Mouse (Mus musculus): ENCODE results near the gene Vdac1. TPM values are rescaled to one million over a fixed set of nuclear protein-coding genes. Genes with fewer than 3 reads are reported as not detected.

Gene Vdac1
- polyA plus RNA-seq, 1 experiment from 2014 or later = 250 TPM

DNA sequence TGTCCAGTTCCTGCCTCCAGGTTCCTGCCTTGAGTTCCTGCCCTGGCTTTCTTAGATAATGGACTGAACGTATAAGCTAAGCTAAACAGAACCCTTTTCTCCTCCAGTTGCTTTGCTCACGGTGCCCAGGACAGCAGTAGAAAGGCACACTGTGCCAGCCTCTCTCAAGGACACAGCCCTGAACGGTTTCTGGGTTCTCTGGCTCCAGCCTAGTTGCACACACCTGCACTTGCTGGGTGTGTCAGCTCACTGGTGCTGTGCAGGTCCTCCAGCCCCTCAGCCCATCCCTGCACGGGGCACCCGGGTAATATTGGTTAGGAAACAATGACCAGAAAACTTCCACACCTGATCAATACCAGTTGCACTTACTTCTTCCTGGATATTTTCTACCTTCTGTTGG lies 71.5 kb downstream of the Vdac1 start:
- no peak overlapping the region for H3K4me2 ChIP-seq (ENCODE audit: low read length)
- H3K27me3 ChIP-seq (replicated peaks; ENCODE audit: control insufficient read depth, insufficient read depth, low read length) = no peaks in the 10 kb centered on the region
- H3K36me3 ChIP-seq (ENCODE audit: control insufficient read depth, insufficient read depth, low read length) = no peaks in the 10 kb centered on the region
- H3K4me3 ChIP-seq (ENCODE audit: low read depth, low read length) = no peak overlapping the region
- ATAC-seq = no peak
- DNase-seq (ENCODE audit: low spot score) = no peak
- H3K4me1 ChIP-seq (ENCODE audit: control insufficient read depth, insufficient read depth, low read length) = no peaks in the 10 kb centered on the region
- 0 out of 2 replicates have a peak overlapping the region, but pooled peaks have one; percentile 14 for H3K27ac ChIP-seq (ENCODE audit: low read depth, low read length)
- 80% methylated on average over 5 of the region's 5 CpGs for WGBS
- H3K9ac ChIP-seq (ENCODE audit: low read length) = no peak overlapping the region
- H3K9me3 ChIP-seq (replicated peaks; ENCODE audit: control insufficient read depth, low read length) = no peaks in the 10 kb centered on the region; the same call in 1 of the 2 replicates

GRCm38 (mm10) chr11:52433076-52433796 lies 72.6 kb downstream of the Vdac1 start:
- no peaks in the 10 kb centered on the region for H3K4me1 ChIP-seq (ENCODE audit: control insufficient read depth, insufficient read depth, low read length)
- no peak overlapping the region for H3K4me3 ChIP-seq (ENCODE audit: low read depth, low read length)
- H3K27ac ChIP-seq (ENCODE audit: low read depth, low read length) = no peak overlapping the region
- DNase-seq (ENCODE audit: low spot score) (no peak), ATAC-seq (no peak)
- no peak overlapping the region for H3K9ac ChIP-seq (ENCODE audit: low read length)
- WGBS = 79% methylated on average over 8 of the region's 8 CpGs
- no peaks in the 10 kb centered on the region for H3K36me3 ChIP-seq (ENCODE audit: control insufficient read depth, insufficient read depth, low read length)
- no peak overlapping the region for H3K4me2 ChIP-seq (ENCODE audit: low read length)
- H3K9me3 ChIP-seq (replicated peaks; ENCODE audit: control insufficient read depth, low read length) = no peaks in the 10 kb centered on the region; the same call in 1 of the 2 replicates
- no peaks in the 10 kb centered on the region for H3K27me3 ChIP-seq (replicated peaks; ENCODE audit: control insufficient read depth, insufficient read depth, low read length)

GRCm38 (mm10) chr11:52433797-52434195 lies 73.1 kb downstream of the Vdac1 start:
- H3K4me1 ChIP-seq (ENCODE audit: control insufficient read depth, insufficient read depth, low read length) = no peaks in the 10 kb centered on the region
- H3K27me3 ChIP-seq (replicated peaks; ENCODE audit: control insufficient read depth, insufficient read depth, low read length) = no peaks in the 10 kb centered on the region
- DNase-seq (ENCODE audit: low spot score) (no peak), ATAC-seq (no peak)
- no peak overlapping the region for H3K4me2 ChIP-seq (ENCODE audit: low read length)
- H3K9me3 ChIP-seq (replicated peaks; ENCODE audit: control insufficient read depth, low read length) = no peaks in the 10 kb centered on the region; the same call in 1 of the 2 replicates
- H3K4me3 ChIP-seq (ENCODE audit: low read depth, low read length) = no peak overlapping the region
- no peak overlapping the region for H3K9ac ChIP-seq (ENCODE audit: low read length)
- H3K27ac ChIP-seq (ENCODE audit: low read depth, low read length) = no peak overlapping the region
- no peaks in the 10 kb centered on the region for H3K36me3 ChIP-seq (ENCODE audit: control insufficient read depth, insufficient read depth, low read length)
- WGBS = 40% methylated on average over 2 of the region's 2 CpGs

- Histone ChIP-seq H3K9me3 (replicated peaks; ENCODE audit: control insufficient read depth, low read length) (no peaks in the 10 kb centered on the region; the same call in 1 of the 2 replicates), H3K36me3 (ENCODE audit: control insufficient read depth, insufficient read depth, low read length) (no peaks in the 10 kb centered on the region), H3K4me2 (ENCODE audit: low read length) (no peak overlapping the region), H3K4me3 (ENCODE audit: low read depth, low read length) (no peak overlapping the region), H3K27me3 (replicated peaks; ENCODE audit: control insufficient read depth, insufficient read depth, low read length) (no peaks in the 10 kb centered on the region), H3K9ac (ENCODE audit: low read length) (no peak overlapping the region), H3K27ac (ENCODE audit: low read depth, low read length) (no peak overlapping the region), H3K4me1 (ENCODE audit: control insufficient read depth, insufficient read depth, low read length) (no peaks in the 10 kb centered on the region)
- 89% methylated on average over 5 of the region's 5 CpGs for WGBS
- no peak for DNase-seq (ENCODE audit: low spot score)
- ATAC-seq = no peak
Observed at GRCm38 (mm10) chr11:52435466-52435865, 74.8 kb downstream of the Vdac1 start.

DNA sequence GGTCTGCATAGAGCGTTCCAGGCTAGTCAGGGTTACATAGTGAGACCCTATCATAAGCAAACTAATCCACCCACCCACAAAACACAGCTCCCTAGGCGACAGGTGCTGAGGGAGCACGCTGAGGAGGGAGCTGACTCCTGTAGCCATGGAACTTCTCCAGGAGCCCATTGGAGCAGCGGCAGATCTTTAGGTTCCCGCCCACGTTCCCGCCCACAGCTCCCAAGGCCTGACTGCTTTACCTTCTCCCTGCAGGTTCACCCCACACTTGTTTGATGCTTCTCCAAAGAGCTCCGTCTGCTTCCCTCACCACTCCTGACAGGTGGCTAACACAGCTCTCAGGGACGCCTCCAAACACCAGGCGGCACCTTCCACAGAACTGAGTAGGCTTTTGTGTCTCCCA lies 76.5 kb downstream of the Vdac1 start:
- WGBS = 23% methylated on average over 10 of the region's 10 CpGs
- DNase-seq (ENCODE audit: low spot score) = no peak
- Histone ChIP-seq H3K9ac (ENCODE audit: low read length) (no peak overlapping the region), H3K4me3 (ENCODE audit: low read depth, low read length) (no peak overlapping the region), H3K27ac (ENCODE audit: low read depth, low read length) (no peak overlapping the region), H3K4me1 (ENCODE audit: control insufficient read depth, insufficient read depth, low read length) (no peaks in the 10 kb centered on the region), H3K4me2 (ENCODE audit: low read length) (no peak overlapping the region), H3K9me3 (replicated peaks; ENCODE audit: control insufficient read depth, low read length) (no peaks in the 10 kb centered on the region; the same call in 1 of the 2 replicates), H3K27me3 (replicated peaks; ENCODE audit: control insufficient read depth, insufficient read depth, low read length) (no peaks in the 10 kb centered on the region), H3K36me3 (ENCODE audit: control insufficient read depth, insufficient read depth, low read length) (no peaks in the 10 kb centered on the region)
- ATAC-seq = no peak

Other genes starting within 250 kb of the Vdac1 start
- gene Olfr1373, start 215.3 kb upstream of the Vdac1 start, polyA plus RNA-seq (2014; fragmentation: Nextera tagmentation; extraction: Ambion mirVana) = not detected in 2 replicates
- gene Olfr1371, start 146.9 kb upstream of the Vdac1 start, polyA plus RNA-seq (2014; fragmentation: Nextera tagmentation; extraction: Ambion mirVana) = not detected in 2 replicates
- gene Skp1a, start 128.9 kb upstream of the Vdac1 start, polyA plus RNA-seq (2014; fragmentation: Nextera tagmentation; extraction: Ambion mirVana) = 1,258 and 1,335 TPM in 2 replicates
- gene Tcf7, start 77.8 kb upstream of the Vdac1 start, polyA plus RNA-seq (2014; fragmentation: Nextera tagmentation; extraction: Ambion mirVana) = 2.6 and 4.0 TPM in 2 replicates
- 124 and 125 TPM in 2 replicates for gene 9530068E07Rik, start 35.6 kb downstream of the Vdac1 start, polyA plus RNA-seq (2014; fragmentation: Nextera tagmentation; extraction: Ambion mirVana)